Mouse (Mus musculus) limb, embryonic 11.5 days (tissue): ENCODE results near the gene Oas1h. TPM values are rescaled to one million over a fixed set of nuclear protein-coding genes. Genes with fewer than 3 reads are reported as not detected.

ENCODE experiments used
- ATAC-seq: fragments of 200-750 bp; cut with Nextera tagmentation; 2 replicates; pipeline ENCODE4 v1.8.0; 2017; ENCODE audit warnings: low read depth; ENCODE audit not compliant: insufficient number of reproducible peaks, low FRiP score, low TSS enrichment
- DNase-seq: peaks from one replicate; pipeline ENCODE4 v3.0.0-alpha.2; 2015; ENCODE audit warnings: low spot score
- H3K27ac ChIP-seq: fragments of 300-500 bp; sonication (generic); replicated peaks from 2 replicates; pipeline ENCODE4 v1.5.1; 2014; ENCODE audit warnings: low read depth, mild to moderate bottlenecking, low read length
- H3K27me3 ChIP-seq: fragments of 300-500 bp; sonication (generic); 2 replicates; pipeline ENCODE4 v1.6.1; 2014; ENCODE audit warnings: mild to moderate bottlenecking, low read length, mixed read lengths; ENCODE audit not compliant: control insufficient read depth, insufficient read depth
- H3K36me3 ChIP-seq: fragments of 300-500 bp; sonication (generic); 2 replicates; pipeline ENCODE4 v1.6.1; 2014; ENCODE audit warnings: mild to moderate bottlenecking, low read length, moderate library complexity, mixed read lengths; ENCODE audit not compliant: control insufficient read depth, insufficient read depth
- H3K4me1 ChIP-seq: fragments of 300-500 bp; sonication (generic); 2 replicates; pipeline ENCODE4 v1.6.1; 2014; ENCODE audit warnings: low read length, mixed read lengths; ENCODE audit not compliant: control insufficient read depth, insufficient read depth
- H3K4me2 ChIP-seq: fragments of 300-500 bp; sonication (generic); 2 replicates; pipeline ENCODE4 v1.6.1; 2014; ENCODE audit warnings: low read depth, mild to moderate bottlenecking, moderate library complexity; ENCODE audit not compliant: severe bottlenecking
- H3K4me3 ChIP-seq: fragments of 300-500 bp; sonication (generic); 2 replicates; pipeline ENCODE4 v1.5.1; 2014; ENCODE audit warnings: low read depth, low read length
- H3K9ac ChIP-seq: fragments of 300-500 bp; sonication (generic); 2 replicates; pipeline ENCODE4 v1.6.1; 2014; ENCODE audit warnings: mild to moderate bottlenecking, low read length
- H3K9me3 ChIP-seq: fragments of 300-500 bp; sonication (generic); 2 replicates; pipeline ENCODE4 v1.6.1; 2016; ENCODE audit warnings: low read length; ENCODE audit not compliant: control insufficient read depth
- WGBS: fragments of 180-500 bp; shearing (Covaris S2); extraction: QIAGEN DNeasy Blood & Tissue Kit; methylation state at CpG from one replicate; pipeline ENCODE4 v1.1.7; 2014; 5-methylcytosine and 5-hydroxymethylcytosine counted together
- polyA plus RNA-seq: library from polyadenylated mRNA; unstranded; fragments of >200 nt; fragmentation: Nextera tagmentation; extraction: Ambion mirVana; gene quantifications from 2 replicates; pipeline ENCODE4 v1.2.1, GENCODE M21; 2014

The Oas1h gene
- polyA plus RNA-seq, 1 experiment from 2014 or later: not detected

DNA sequence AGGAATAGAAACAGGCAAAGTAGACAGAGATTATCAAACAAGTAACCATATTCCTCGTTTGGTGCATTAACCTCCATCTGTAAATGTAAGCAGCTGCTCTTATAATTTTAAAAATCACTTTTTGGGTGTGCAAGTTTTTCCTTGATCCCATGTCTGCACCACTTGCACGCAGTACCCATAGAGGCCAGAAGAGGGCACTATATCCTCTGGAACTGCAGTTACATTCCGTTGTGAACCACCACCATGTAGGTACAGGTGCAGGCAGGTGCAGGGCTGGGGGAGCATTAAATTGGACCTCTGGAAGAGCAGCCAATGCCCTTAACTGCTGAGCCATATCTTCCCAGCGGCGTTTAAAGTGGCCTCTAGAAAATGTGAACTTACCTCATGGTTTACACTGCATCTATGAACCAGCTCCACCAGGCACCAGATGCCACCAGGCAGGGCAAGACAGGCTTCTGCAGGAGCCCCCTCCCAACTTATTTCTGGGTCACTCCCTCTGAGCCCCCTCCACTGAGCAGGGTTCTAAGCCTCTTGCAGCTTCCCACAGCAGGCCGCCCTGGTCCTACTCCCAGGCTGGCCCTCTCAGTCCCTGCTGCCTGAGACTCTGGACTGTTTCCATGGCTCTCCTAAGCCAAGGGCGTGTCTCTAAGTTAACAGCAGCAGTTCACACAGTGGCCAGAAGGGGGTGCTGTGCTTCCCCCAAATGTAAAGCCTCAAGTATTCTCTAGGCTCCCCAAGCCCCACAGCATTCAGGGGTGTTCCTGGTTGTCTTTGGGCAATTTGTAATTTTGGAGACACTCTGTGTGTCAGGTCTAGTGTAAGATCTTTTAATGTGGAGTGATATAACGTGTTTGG is 24.3 kb upstream of the Oas1h start:
- DNase-seq (peak; percentile 75), ATAC-seq (no peak)
- WGBS: 9% methylated on average over 8 of the region's 8 CpGs
- Histone ChIP-seq H3K4me2 (no peak overlapping the region), H3K9me3 (no peaks in the 10 kb centered on the region), H3K27ac (no peak overlapping the region), H3K36me3 (no peaks in the 10 kb centered on the region), H3K4me3 (no peak overlapping the region), H3K4me1 (no peaks in the 10 kb centered on the region), H3K9ac (no peak overlapping the region), H3K27me3 (peaks cover 4% of the 10 kb centered on the region)

DNA sequence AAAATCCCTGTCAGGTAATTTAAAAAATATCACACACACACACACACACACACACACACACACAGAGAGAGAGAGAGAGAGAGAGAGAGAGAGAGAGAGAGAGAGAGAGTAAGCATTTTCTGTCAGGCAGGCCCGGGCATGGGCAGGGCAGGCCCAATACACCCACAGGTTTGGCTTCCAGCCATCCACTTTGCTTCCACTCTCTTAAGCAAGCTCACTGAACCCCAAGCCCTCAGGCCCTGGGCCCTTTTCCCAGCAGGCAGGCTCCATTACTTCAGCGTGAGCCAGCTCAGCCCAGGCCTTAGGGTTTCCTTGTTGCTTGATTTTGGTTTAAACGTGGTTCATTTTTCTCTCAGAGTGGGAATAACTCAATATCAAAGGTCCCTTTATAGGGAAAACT is 16.5 kb upstream of the Oas1h start:
- Histone ChIP-seq H3K9ac (no peak overlapping the region), H3K9me3 (no peaks in the 10 kb centered on the region), H3K27ac (no peak overlapping the region), H3K27me3 (no peaks in the 10 kb centered on the region), H3K4me3 (no peak overlapping the region), H3K36me3 (no peaks in the 10 kb centered on the region), H3K4me2 (no peak overlapping the region), H3K4me1 (no peaks in the 10 kb centered on the region)
- 77% methylated on average over 3 of the region's 3 CpGs for WGBS
- no peak for DNase-seq
- no peak for ATAC-seq

DNA sequence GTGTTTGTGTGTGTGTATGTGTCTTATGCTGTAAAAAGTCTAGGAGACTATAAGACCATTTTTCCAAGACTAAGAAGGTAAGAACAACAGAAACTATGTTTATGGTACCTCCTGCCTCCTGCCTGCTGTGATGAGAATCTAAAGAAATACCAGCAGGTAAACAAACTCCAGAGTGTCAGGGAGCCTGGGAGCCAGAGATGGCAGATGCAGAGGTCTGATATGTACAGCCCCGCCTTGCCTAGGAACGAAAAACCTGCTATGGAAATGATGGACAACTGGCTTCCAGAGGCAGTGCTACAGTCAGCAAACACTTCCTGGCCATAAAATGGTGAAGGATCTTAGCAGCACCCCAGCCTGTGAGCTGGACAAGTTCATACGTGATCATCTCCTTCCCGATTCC is 14.2 kb upstream of the Oas1h start, which contains the start of gene Oas1f:
TSS of gene Oas1f (plus strand) at position 301 of the 400 bp plus-strand sequence.
- no peaks in the 10 kb centered on the region for H3K9me3 ChIP-seq
- 80% methylated on average over 4 of the region's 4 CpGs for WGBS
- DNase-seq: no peak

DNA sequence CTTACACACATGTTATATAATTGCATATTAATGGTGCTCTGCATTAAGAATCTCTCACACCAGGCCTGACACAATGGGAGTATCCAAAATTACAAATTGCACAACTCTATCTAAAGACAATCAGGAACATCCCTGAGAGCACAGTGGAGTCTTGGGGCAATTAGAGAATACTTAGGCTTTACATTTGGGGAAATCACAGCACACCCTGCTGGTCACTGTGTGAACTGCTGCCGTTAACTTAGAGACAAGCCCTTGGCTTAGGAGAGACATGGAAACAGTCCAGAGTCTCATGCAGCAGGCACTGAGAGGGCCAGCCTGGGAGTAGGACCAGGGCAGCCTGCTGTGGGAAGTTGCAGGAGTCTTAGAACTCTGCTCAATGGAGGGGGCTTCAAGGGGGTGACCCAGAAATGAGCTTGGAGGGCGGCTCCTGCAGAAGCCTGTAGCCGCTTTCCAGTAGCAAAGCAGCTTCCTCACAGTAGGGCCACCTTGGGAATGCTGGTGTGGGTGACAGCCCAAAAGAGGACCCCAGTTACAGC is 11.6 kb upstream of the Oas1h start:
- DNase-seq: peak; percentile 56
- H3K9me3 ChIP-seq: peaks cover 3% of the 10 kb centered on the region; the same call in 1 of the 2 replicates
- no peaks in the 10 kb centered on the region for H3K36me3 ChIP-seq
- no peak for ATAC-seq
- no peak overlapping the region for H3K4me2 ChIP-seq
- no peaks in the 10 kb centered on the region for H3K4me1 ChIP-seq
- H3K27ac ChIP-seq: no peak overlapping the region
- WGBS: 68% methylated on average over 3 of the region's 3 CpGs
- no peak overlapping the region for H3K4me3 ChIP-seq
- no peaks in the 10 kb centered on the region for H3K27me3 ChIP-seq
- H3K9ac ChIP-seq: no peak overlapping the region

More for the DNA sequence above, 14.2 kb upstream of the Oas1h start, which contains the start of gene Oas1f:
- Histone ChIP-seq H3K27ac (no peak within 1 kb of the TSS), H3K36me3 (no peaks in the 10 kb centered on the region), H3K4me1 (no peaks in the 10 kb centered on the region), H3K4me2 (no peak within 1 kb of the TSS), H3K4me3 (no peak within 1 kb of the TSS), H3K27me3 (no peaks in the 10 kb centered on the region), H3K9ac (no peak within 1 kb of the TSS)
- ATAC-seq: no peak

DNA sequence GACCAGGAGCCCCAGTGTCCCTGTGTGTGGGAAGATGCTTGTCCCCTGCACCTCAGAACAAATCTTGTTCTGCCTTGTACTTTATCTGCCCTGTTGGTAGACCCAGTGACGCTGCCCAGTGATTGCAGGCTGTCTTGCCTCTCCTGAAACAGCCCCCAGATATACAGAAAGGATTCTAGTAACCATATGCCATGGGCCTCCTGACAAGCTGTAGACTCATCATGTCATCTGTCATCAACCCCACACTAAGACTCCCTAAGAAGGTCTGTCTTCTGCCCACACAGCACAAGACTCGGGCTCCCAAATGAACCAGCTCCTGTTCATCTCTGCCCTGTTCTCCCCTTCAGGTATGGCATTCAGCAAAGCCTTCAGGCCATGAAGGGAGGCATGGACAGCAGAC is 2.0 kb upstream of the Oas1h start:
- 78% methylated on average over 2 of the region's 2 CpGs for WGBS

DNA sequence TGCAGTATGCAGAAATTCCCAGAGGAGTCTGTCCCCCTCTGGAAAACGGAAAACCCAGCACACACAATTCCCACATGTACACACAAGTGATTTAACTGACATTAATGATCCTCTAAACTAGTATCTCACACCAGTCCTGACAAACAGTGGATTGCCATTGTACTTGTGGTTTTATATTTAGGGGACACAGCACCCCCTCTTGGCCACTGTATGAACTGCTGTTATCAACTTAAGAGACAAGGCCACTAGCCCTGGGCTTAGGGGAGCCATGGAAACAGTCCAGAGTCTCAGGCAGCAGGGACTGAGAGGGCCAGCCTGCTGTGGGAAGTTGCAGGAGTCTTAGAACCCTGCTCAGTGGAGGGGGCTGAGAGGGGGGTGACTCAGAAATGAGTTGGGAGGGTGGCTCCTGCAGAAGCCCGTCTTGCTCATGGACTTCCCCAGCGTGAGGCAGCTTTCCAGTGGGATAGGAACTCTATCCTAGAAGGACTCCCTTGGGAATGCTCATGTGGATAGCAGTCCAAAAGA is 4.2 kb downstream of the Oas1h start:
- no peak for ATAC-seq
- Histone ChIP-seq H3K9me3 (no peaks in the 10 kb centered on the region), H3K36me3 (no peaks in the 10 kb centered on the region), H3K4me1 (no peaks in the 10 kb centered on the region), H3K27ac (no peak overlapping the region), H3K9ac (no peak overlapping the region), H3K4me3 (no peak overlapping the region), H3K27me3 (no peaks in the 10 kb centered on the region), H3K4me2 (no peak overlapping the region)
- 77% methylated on average over 3 of the region's 3 CpGs for WGBS
- DNase-seq: peak; percentile 41

More for the DNA sequence above, 2.0 kb upstream of the Oas1h start:
- no peak for ATAC-seq
- no peaks in the 10 kb centered on the region for H3K4me1 ChIP-seq
- H3K4me3 ChIP-seq: no peak overlapping the region
- H3K27me3 ChIP-seq: no peaks in the 10 kb centered on the region
- no peak overlapping the region for H3K9ac ChIP-seq
- H3K27ac ChIP-seq: no peak overlapping the region
- peaks cover 2% of the 10 kb centered on the region; the same call in 1 of the 2 replicates for H3K9me3 ChIP-seq
- H3K36me3 ChIP-seq: no peaks in the 10 kb centered on the region
- no peak for DNase-seq
- H3K4me2 ChIP-seq: no peak overlapping the region

DNA sequence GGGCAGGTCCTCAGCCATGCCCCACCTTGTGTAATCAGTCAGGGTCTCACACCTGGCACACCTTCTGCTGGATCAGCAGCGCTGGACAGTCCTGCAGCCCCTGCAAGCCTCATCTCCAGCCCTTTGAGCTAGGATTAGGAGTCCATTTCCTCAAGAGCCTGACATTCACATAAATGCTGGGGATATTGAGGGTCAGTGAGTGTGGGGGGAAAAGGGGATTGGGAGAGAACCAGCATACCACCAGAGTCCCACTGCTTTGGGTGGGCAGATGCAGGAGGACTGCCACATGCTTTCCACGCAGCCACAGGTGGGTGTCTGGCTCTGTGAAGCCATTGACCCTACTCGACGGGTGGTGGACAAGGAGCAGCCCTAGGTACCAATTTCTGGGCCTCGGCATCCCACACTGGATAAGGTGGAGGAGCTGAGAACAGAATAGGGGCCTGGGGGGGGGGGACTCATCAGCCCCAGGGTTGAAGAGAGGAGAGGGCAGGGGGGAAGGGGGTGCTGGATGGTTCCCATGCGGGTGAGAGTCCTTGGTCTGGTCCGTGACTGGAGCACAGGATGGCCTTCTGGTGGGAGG is 8.3 kb downstream of the Oas1h start:
- no peaks in the 10 kb centered on the region for H3K4me1 ChIP-seq
- H3K36me3 ChIP-seq: no peaks in the 10 kb centered on the region
- ATAC-seq: no peak
- WGBS: 86% methylated on average over 7 of the region's 7 CpGs
- H3K27me3 ChIP-seq: no peaks in the 10 kb centered on the region
- H3K4me2 ChIP-seq: no peak overlapping the region
- DNase-seq: no peak
- H3K9me3 ChIP-seq: no peaks in the 10 kb centered on the region
- H3K4me3 ChIP-seq: no peak overlapping the region
- H3K27ac ChIP-seq: no peak overlapping the region
- H3K9ac ChIP-seq: no peak overlapping the region

DNA sequence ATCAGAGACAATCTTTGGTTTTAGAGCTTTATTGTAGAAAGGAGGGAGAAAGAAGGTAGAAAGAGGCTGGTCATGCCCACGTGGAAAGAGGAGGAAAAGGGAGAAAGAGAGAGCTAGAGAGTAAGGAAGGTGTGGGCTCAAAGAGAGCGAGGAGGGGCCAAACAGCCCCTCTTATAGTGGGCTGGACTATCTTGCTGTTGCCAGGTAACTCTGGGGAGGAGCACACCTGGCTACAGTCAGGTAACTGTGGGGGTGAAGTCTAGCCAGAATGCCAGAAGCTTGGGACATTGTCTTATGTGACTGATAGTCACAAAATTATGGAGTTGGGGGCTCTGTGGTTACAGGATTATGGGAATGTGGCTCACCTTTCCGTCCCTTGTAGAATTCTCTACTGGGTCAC is 8.9 kb downstream of the Oas1h start:
- DNase-seq (no peak), ATAC-seq (no peak)
- 74% methylated on average over 3 of the region's 3 CpGs for whole genome bisulfite sequencing
- H3K9ac ChIP-seq: no peak overlapping the region
- no peak overlapping the region for H3K27ac ChIP-seq
- no peaks in the 10 kb centered on the region for H3K4me1 ChIP-seq
- H3K4me2 ChIP-seq: no peak overlapping the region
- no peaks in the 10 kb centered on the region for H3K36me3 ChIP-seq
- H3K4me3 ChIP-seq: no peak overlapping the region
- H3K9me3 ChIP-seq: no peaks in the 10 kb centered on the region
- H3K27me3 ChIP-seq: no peaks in the 10 kb centered on the region
